Mouse (Mus musculus) embryonic fibroblast, embryonic 13.5 days (primary cell): ENCODE measurements around the gene Gmeb1.

Source experiments
- CTCF ChIP-seq: IDR thresholded peaks from 2 replicates; pipeline ENCODE4 v1.5.1; 2011; ENCODE audit warnings: mild to moderate bottlenecking, control low read depth, low read length, moderate library complexity, borderline replicate concordance; ENCODE audit not compliant: insufficient read depth
- POLR2A ChIP-seq: IDR thresholded peaks from 2 replicates; pipeline ENCODE4 v1.6.1; 2011; ENCODE audit warnings: low read depth, mild to moderate bottlenecking, control low read depth, low read length, moderate library complexity

DNA sequence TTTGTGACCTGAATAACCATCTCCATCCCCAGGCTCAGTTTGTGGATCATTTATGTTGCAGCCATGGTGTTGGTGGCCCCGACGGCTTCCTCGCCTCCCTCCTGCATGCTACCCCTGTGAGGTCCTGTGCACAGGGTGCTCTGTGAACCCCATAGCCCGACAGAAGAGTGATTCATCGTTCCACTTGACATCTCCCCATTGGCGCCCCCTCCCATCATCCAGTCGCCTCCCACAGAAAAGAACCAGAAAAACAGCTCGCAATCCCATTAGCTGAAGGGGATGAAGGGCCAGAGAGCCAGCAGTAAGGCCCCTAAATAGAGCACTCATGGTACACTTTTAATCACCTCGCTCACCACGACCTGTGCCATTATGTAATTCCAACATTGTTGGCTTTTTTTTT lies 84.9 kb downstream of the Gmeb1 start:
- TF ChIP-seq POLR2A (no peak), CTCF (no peak)
